Mouse (Mus musculus): ENCODE results near the gene Vwa3b.

DNA sequence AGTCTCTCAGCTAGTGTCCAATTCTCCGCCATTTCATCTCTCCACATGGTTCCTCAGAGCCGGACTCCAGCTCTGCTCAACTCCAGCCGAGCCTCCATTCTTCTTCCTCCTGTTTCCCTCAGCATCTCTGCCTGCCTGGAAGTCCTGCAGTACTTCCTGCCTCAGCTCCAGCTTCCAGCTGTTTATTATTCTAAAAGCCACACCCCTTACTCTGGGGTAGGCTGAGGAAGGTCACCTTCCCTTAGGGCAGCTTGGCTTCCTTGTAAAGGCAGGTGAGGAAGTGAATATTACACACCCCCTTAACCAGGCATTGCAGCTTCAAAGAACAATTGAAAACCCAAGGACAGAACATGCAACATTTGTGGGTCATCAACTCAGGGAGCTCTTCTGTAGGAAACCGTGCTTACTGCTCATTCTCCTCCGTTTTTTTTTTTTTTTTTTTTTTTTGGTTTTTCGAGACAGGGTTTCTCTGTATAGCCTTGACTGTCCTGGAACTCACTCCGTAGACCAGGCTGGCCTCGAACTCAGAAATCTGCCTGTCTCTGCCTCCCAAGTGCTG is 103.7 kb downstream of the Vwa3b start:
- no peak; the same call in 1 of the 2 replicates for TF ChIP-seq MAFK (IDR thresholded peaks at IDR 0.05; ENCODE audit: insufficient read depth, low read depth, low read length)
- TF ChIP-seq HCFC1 (IDR thresholded peaks at IDR 0.05; ENCODE audit: borderline replicate concordance, insufficient read depth, low read length): no peak
- no peak for TF ChIP-seq ZC3H11A (IDR thresholded peaks at IDR 0.05; ENCODE audit: borderline replicate concordance, low read depth, low read length)
- peak; percentile 79 for TF ChIP-seq ZNF384 (IDR thresholded peaks at IDR 0.05; ENCODE audit: low read depth, low read length)
- no peak for TF ChIP-seq CHD2 (IDR thresholded peaks at IDR 0.05; ENCODE audit: low read depth, low read length)

Data from ES-E14 (cell line).